Comparison of ENCODE assay signal across 14 mouse cellular contexts in genomic region chr19:24323841-24324613, GRCm38 (mm10). TPM values are rescaled to one million over a fixed set of nuclear protein-coding genes. Genes with fewer than 3 reads are reported as not detected.
A peak's percentile ranks its signal among the peaks of the same experiment; 100 is the strongest.
DNase-seq lines count a peak whose midpoint lies in the region; ATAC-seq lines count a peak whose summit lies in the region.
"Had no signal": no experiment of that assay in that cellular context is flagged by ENCODE, and none has a peak within 500 bp of the region (broad histone marks: within the 10 kb centered on the region; RNA-seq: fewer than 3 reads in every experiment).

No protein-coding gene starts in this region.

- H3K9me3 ChIP-seq in heart, embryonic 14.5 days (ENCODE audit: control insufficient read depth, low read length), result no peaks in the 10 kb centered on the region
- H3K9me3 ChIP-seq in embryonic facial prominence, embryonic 11.5 days (replicated peaks; ENCODE audit: control insufficient read depth, low read length), result no peaks in the 10 kb centered on the region
- no peaks in the 10 kb centered on the region for H3K9me3 ChIP-seq in forebrain, embryonic 15.5 days
- H3K9me3 ChIP-seq: midbrain, embryonic 12.5 days; neural tube, embryonic 13.5 days had no signal

- no peaks in the 10 kb centered on the region for H3K27me3 ChIP-seq in heart, embryonic 14.5 days (ENCODE audit: control insufficient read depth, insufficient read depth, low read length)
- H3K27me3 ChIP-seq in embryonic facial prominence, embryonic 11.5 days (ENCODE audit: control insufficient read depth, insufficient read depth, low read length), result no peaks in the 10 kb centered on the region
- no peaks in the 10 kb centered on the region for H3K27me3 ChIP-seq in forebrain, embryonic 15.5 days
- H3K27me3 ChIP-seq: midbrain, embryonic 12.5 days; neural tube, embryonic 13.5 days had no signal

- H3K9ac ChIP-seq in heart, embryonic 14.5 days (ENCODE audit: low read length), result 0 out of 2 replicates have a peak overlapping the region, but pooled peaks have one; percentile 3
- no peak overlapping the region for H3K9ac ChIP-seq in embryonic facial prominence, embryonic 11.5 days (replicated peaks; ENCODE audit: low read length)
- no peak overlapping the region for H3K9ac ChIP-seq in forebrain, embryonic 15.5 days (replicated peaks)
- H3K9ac ChIP-seq: liver, postnatal 0 days; midbrain, embryonic 12.5 days; neural tube, embryonic 13.5 days had no signal

- WGBS in heart, embryonic 14.5 days, result 59% methylated on average over 10 of the region's 10 CpGs
- WGBS in embryonic facial prominence, embryonic 11.5 days, result 16% methylated on average over 10 of the region's 10 CpGs
- 36% methylated on average over 10 of the region's 10 CpGs for WGBS in forebrain, embryonic 15.5 days

- DNase-seq in heart, adult 8-10 months (ENCODE audit: low spot score), result no peak
- DNase-seq in retina, postnatal 1 day, result peak; percentile 43
- DNase-seq in retina, embryonic 14.5 days (ENCODE audit: low spot score), result no peak
- peak; percentile 68 for DNase-seq in embryonic facial prominence, embryonic 11.5 days (ENCODE audit: low spot score)
- no peak for DNase-seq in kidney, postnatal 10 days
- DNase-seq: kidney, postnatal 14 days; left cerebral cortex, postnatal 4 days; liver, postnatal 0 days; thymus, postnatal 4 days had no signal

- no peaks in the 10 kb centered on the region for H3K36me3 ChIP-seq in heart, embryonic 14.5 days (ENCODE audit: control insufficient read depth, insufficient read depth, low read length)
- H3K36me3 ChIP-seq in embryonic facial prominence, embryonic 11.5 days (replicated peaks; ENCODE audit: control insufficient read depth, insufficient read depth, low read depth, low read length), result no peaks in the 10 kb centered on the region
- no peaks in the 10 kb centered on the region for H3K36me3 ChIP-seq in forebrain, embryonic 15.5 days
- H3K36me3 ChIP-seq: midbrain, embryonic 12.5 days; neural tube, embryonic 13.5 days had no signal

- no peak for ATAC-seq in heart, embryonic 14.5 days (ENCODE audit: insufficient number of reproducible peaks, insufficient read depth, low FRiP score, low read depth)
- ATAC-seq in embryonic facial prominence, embryonic 11.5 days (replicated peaks; ENCODE audit: insufficient number of reproducible peaks, low FRiP score, low TSS enrichment, low read depth), result no peak
- no peak for ATAC-seq in forebrain, embryonic 15.5 days (replicated peaks)
- ATAC-seq: inflammation-experienced regulatory T-cells, adult 6 months; liver, postnatal 0 days had no signal

- no peak overlapping the region; a peak in 1 of 4 replicates for H3K27ac ChIP-seq in heart, embryonic 14.5 days (replicated peaks in 1 of 2; ENCODE audit: control insufficient read depth in 1 of 2, insufficient read depth in 1 of 2, low read depth in 2 of 2, low read length in 2 of 2)
- no peak overlapping the region; the same call in 1 of the 2 replicates for H3K27ac ChIP-seq in embryonic facial prominence, embryonic 11.5 days (replicated peaks; ENCODE audit: low read depth, low read length)
- no peak overlapping the region for H3K27ac ChIP-seq in forebrain, embryonic 15.5 days (replicated peaks)
- H3K27ac ChIP-seq: midbrain, embryonic 12.5 days; neural tube, embryonic 13.5 days had no signal

- no peak overlapping the region for H3K4me3 ChIP-seq in heart, embryonic 14.5 days (ENCODE audit: control insufficient read depth in 1 of 2, insufficient read depth in 1 of 2, low read depth in 1 of 2, low read length in 2 of 2)
- H3K4me3 ChIP-seq in embryonic facial prominence, embryonic 11.5 days (ENCODE audit: low read depth, low read length), result no peak overlapping the region
- no peak overlapping the region for H3K4me3 ChIP-seq in forebrain, embryonic 15.5 days
- H3K4me3 ChIP-seq: midbrain, embryonic 12.5 days; neural tube, embryonic 13.5 days had no signal

- no peak overlapping the region for H3K4me2 ChIP-seq in heart, embryonic 14.5 days (ENCODE audit: low read length)
- no peak overlapping the region for H3K4me2 ChIP-seq in embryonic facial prominence, embryonic 11.5 days (ENCODE audit: low read depth, low read length)
- no peak overlapping the region for H3K4me2 ChIP-seq in forebrain, embryonic 15.5 days (replicated peaks)
- H3K4me2 ChIP-seq: midbrain, embryonic 12.5 days; neural tube, embryonic 13.5 days had no signal

- H3K4me1 ChIP-seq in heart, embryonic 14.5 days (ENCODE audit: control insufficient read depth in 2 of 2, insufficient read depth in 2 of 2, low read length in 2 of 2), result peaks cover 12% of the 10 kb centered on the region in 2 experiments; a peak in 3 of 4 replicates
- H3K4me1 ChIP-seq in embryonic facial prominence, embryonic 11.5 days (ENCODE audit: control insufficient read depth, insufficient read depth, low read length), result no peaks in the 10 kb centered on the region; the same call in none of the 2 replicates
- peaks cover 13% of the 10 kb centered on the region for H3K4me1 ChIP-seq in forebrain, embryonic 15.5 days

RNA-seq across cellular contexts. Expression of gene Fxn, which starts 43.6 kb away (rescaled TPM):
- 60.4 and 64.6 TPM in 2 replicates for polyA plus RNA-seq in heart, embryonic 14.5 days (2014; fragmentation: Nextera tagmentation; extraction: Ambion mirVana)
- 10 to 100 TPM; 26.4 to 31.2 (median 29.3) TPM for total RNA-seq in heart, adult 8-10 months (2022)
- 58.0 and 61.8 TPM in 2 replicates for polyA plus RNA-seq in embryonic facial prominence, embryonic 11.5 days (2014; fragmentation: Nextera tagmentation; extraction: Ambion mirVana)
- polyA plus RNA-seq in forebrain, embryonic 15.5 days (2015; fragmentation: Nextera tagmentation; extraction: Ambion mirVana), result 43.4 and 49.4 TPM in 2 replicates

Comparison
In these comparisons a context has a peak if more than half of its experiments do, and no peak if none do; other contexts are left out.
1. DNase-seq: peak in retina, postnatal 1 day (single experiment) and embryonic facial prominence, embryonic 11.5 days (single experiment); none in heart, adult 8-10 months (single experiment), retina, embryonic 14.5 days (single experiment) and kidney, postnatal 10 days (single experiment).